Mouse (Mus musculus) intestine, postnatal 0 days (tissue): ENCODE results near the gene Tacc3. TPM values are rescaled to one million over a fixed set of nuclear protein-coding genes. Genes with fewer than 3 reads are reported as not detected.

Experiments
- ATAC-seq: fragments of 200-750 bp; cut with Nextera tagmentation; 2 replicates; pipeline ENCODE4 v1.8.0; 2017; ENCODE audit warnings: mild to moderate bottlenecking, moderate TSS enrichment, moderate library complexity
- H3K27ac ChIP-seq: fragments of 300-500 bp; sonication (generic); 2 replicates; pipeline ENCODE4 v1.5.1; 2014; ENCODE audit warnings: mild to moderate bottlenecking, low read depth, low read length, moderate library complexity
- H3K27me3 ChIP-seq: fragments of 300-500 bp; sonication (generic); replicated peaks from 2 replicates; pipeline ENCODE4 v1.6.1; 2014; ENCODE audit warnings: low read length, mixed read lengths; ENCODE audit not compliant: control insufficient read depth, insufficient read depth
- H3K36me3 ChIP-seq: fragments of 300-500 bp; sonication (generic); 2 replicates; pipeline ENCODE4 v1.6.1; 2014; ENCODE audit warnings: mild to moderate bottlenecking, moderate library complexity; ENCODE audit not compliant: control insufficient read depth, insufficient read depth
- H3K4me1 ChIP-seq: fragments of 300-500 bp; sonication (generic); replicated peaks from 2 replicates; pipeline ENCODE4 v1.6.1; 2014; ENCODE audit warnings: antibody characterized with exemption, low read length, mixed read lengths; ENCODE audit not compliant: control insufficient read depth, insufficient read depth
- H3K4me2 ChIP-seq: fragments of 300-500 bp; sonication (generic); replicated peaks from 2 replicates; pipeline ENCODE4 v1.6.1; 2014; ENCODE audit warnings: low read depth, mild to moderate bottlenecking, moderate library complexity
- H3K4me3 ChIP-seq: fragments of 300-500 bp; sonication (generic); 2 replicates; pipeline ENCODE4 v1.5.1; 2014; ENCODE audit warnings: low read depth, low read length
- H3K9ac ChIP-seq: fragments of 300-500 bp; sonication (generic); 2 replicates; pipeline ENCODE4 v1.6.1; 2014; ENCODE audit warnings: mild to moderate bottlenecking, low read depth, low read length
- H3K9me3 ChIP-seq: fragments of 300-500 bp; sonication (generic); 2 replicates; pipeline ENCODE4 v1.6.1; 2016; ENCODE audit warnings: mixed run types; ENCODE audit not compliant: control insufficient read depth
- CTCF ChIP-seq: sonication (generic); IDR thresholded peaks from 2 replicates; pipeline ENCODE4 v1.5.1; 2016; ENCODE audit warnings: low read depth, mild to moderate bottlenecking, control low read depth, antibody characterized with exemption, moderate library complexity
- WGBS: fragments of 180-500 bp; shearing (Covaris S2); extraction: QIAGEN DNeasy Blood & Tissue Kit; methylation state at CpG from one replicate; pipeline ENCODE4 v1.1.7; 2014; 5-methylcytosine and 5-hydroxymethylcytosine counted together
- polyA plus RNA-seq: library from polyadenylated mRNA; unstranded; fragments of >200 nt; fragmentation: Nextera tagmentation; extraction: Ambion mirVana; gene quantifications from 2 replicates; pipeline ENCODE4 v1.2.1, GENCODE M21; 2015

Tacc3 gene
- polyA plus RNA-seq, 1 experiment from 2014 or later = 39.3 TPM

DNA sequence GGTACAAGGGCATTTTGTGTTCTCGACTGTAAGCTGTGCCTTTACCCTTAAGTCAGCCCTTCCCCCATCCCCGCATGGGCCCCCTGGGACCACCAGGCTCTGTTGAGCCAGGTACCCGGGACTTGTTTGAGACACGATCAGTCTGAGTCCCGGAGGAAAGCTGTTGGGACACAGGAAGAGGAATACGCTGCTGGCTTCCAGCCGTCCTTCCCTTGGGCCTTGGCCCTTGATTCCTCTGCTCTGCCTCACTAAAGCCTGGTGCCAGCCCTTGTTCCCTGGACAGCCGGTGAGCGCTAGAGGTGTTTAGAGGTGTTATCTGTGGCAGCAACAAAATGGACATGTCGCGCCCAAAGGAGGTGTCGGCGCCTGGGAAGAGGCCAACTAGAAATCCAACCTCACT lies 42.1 kb downstream of the Tacc3 start:
- H3K4me3 ChIP-seq = no peak overlapping the region
- no peaks in the 10 kb centered on the region for H3K9me3 ChIP-seq
- no peak overlapping the region for H3K9ac ChIP-seq
- no peaks in the 10 kb centered on the region for H3K4me1 ChIP-seq
- no peak overlapping the region for H3K4me2 ChIP-seq
- no peak for ATAC-seq
- no peaks in the 10 kb centered on the region for H3K36me3 ChIP-seq
- no peaks in the 10 kb centered on the region; the same call in 1 of the 2 replicates for H3K27me3 ChIP-seq
- WGBS = 37% methylated on average over 13 of the region's 13 CpGs
- TF ChIP-seq CTCF = no peak
- H3K27ac ChIP-seq = no peak overlapping the region

DNA sequence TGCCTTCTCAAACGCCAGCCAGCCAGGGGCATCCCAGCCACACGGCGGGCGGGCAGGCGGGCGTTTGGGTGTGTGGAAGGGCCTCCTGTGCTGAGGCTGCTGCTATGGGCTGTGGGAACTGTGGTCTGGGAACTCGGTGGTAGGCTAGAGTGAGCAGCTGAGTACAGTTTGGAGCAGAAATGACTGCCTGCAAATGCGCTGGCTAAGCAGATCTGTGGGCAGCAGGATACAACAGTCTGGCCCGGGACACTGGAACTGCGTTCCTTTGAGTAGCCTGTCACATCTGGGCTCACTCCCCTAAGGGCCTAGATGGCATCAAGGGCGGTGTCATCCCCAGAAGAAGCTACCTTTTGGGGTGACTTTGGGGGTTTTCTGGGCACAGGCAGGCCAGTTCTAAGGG lies 43.9 kb downstream of the Tacc3 start:
- WGBS = 80% methylated on average over 11 of the region's 11 CpGs
- H3K27me3 ChIP-seq = no peaks in the 10 kb centered on the region
- no peaks in the 10 kb centered on the region for H3K36me3 ChIP-seq
- TF ChIP-seq CTCF = no peak
- no peak overlapping the region for H3K4me2 ChIP-seq
- no peaks in the 10 kb centered on the region; the same call in none of the 2 replicates for H3K4me1 ChIP-seq
- ATAC-seq = no peak
- H3K9ac ChIP-seq = no peak overlapping the region
- no peak overlapping the region for H3K4me3 ChIP-seq
- no peak overlapping the region for H3K27ac ChIP-seq
- no peaks in the 10 kb centered on the region for H3K9me3 ChIP-seq

DNA sequence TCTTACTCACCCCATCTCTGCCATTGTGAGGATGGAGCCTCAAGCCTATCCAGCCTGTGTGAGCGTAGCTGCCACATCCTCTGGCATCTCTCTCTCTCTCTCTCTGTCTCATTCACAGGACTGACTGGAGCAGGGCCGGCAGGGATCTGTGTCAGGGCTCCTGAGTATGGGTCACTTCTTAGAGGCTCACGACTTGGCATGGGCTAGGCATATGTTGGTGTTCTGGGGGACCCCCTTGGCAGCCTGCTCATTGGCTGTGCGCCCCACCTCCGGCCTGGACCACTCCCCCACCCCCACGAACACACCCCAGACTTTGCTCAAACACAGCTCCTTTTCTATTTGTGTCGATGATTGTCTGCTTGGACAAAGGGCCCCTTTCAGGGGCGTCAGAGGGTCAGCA lies 46.1 kb downstream of the Tacc3 start:
- Histone ChIP-seq H3K4me1 (no peaks in the 10 kb centered on the region; the same call in none of the 2 replicates), H3K4me2 (no peak overlapping the region)
- 65% methylated on average over 8 of the region's 8 CpGs for WGBS

DNA sequence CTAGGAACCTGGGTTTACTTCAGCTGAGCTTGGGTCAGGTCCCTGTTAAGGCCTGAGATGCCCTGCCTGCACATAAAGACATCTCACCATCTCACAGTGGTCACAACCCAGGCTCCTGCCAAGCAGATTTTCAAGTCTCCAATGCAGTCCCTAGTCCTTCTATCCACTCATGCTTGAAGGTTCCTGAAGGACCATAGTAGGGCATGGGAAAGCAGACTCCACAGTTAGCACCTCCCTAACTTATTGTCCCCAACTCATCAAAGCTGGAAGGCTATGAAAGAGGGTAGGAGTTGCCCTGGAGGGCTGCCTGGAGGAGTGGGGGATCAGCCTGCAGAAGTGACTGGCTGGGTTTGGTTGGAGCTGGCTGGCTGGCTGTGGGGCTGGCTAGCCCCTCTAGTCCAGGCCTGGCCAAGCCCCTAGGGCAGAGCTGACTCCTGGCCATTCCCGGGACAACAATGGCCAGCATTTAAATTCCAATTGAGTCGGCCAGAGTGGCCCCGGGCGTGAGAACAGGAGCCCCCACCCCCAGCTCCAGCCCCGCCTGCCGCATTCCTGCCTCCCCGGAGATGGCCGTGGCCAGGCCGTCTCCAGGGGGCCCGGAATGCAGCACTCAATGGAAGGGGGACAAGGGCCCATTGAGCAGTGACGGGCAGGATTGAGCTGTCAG lies 47.1 kb downstream of the Tacc3 start:
- H3K27ac ChIP-seq = no peak overlapping the region
- no peak overlapping the region for H3K4me2 ChIP-seq
- H3K9me3 ChIP-seq = no peaks in the 10 kb centered on the region
- ATAC-seq = no peak
- WGBS = 30% methylated on average over 11 of the region's 11 CpGs
- H3K9ac ChIP-seq = no peak overlapping the region
- TF ChIP-seq CTCF = no peak
- H3K27me3 ChIP-seq = no peaks in the 10 kb centered on the region
- H3K4me3 ChIP-seq = no peak overlapping the region
- H3K4me1 ChIP-seq = no peaks in the 10 kb centered on the region; the same call in none of the 2 replicates
- no peaks in the 10 kb centered on the region for H3K36me3 ChIP-seq

More for the DNA sequence above, 46.1 kb downstream of the Tacc3 start:
- no peak for ATAC-seq
- Histone ChIP-seq H3K36me3 (no peaks in the 10 kb centered on the region), H3K9ac (no peak overlapping the region), H3K4me3 (no peak overlapping the region), H3K27me3 (no peaks in the 10 kb centered on the region), H3K9me3 (no peaks in the 10 kb centered on the region), H3K27ac (no peak overlapping the region)
- TF ChIP-seq CTCF = no peak

DNA sequence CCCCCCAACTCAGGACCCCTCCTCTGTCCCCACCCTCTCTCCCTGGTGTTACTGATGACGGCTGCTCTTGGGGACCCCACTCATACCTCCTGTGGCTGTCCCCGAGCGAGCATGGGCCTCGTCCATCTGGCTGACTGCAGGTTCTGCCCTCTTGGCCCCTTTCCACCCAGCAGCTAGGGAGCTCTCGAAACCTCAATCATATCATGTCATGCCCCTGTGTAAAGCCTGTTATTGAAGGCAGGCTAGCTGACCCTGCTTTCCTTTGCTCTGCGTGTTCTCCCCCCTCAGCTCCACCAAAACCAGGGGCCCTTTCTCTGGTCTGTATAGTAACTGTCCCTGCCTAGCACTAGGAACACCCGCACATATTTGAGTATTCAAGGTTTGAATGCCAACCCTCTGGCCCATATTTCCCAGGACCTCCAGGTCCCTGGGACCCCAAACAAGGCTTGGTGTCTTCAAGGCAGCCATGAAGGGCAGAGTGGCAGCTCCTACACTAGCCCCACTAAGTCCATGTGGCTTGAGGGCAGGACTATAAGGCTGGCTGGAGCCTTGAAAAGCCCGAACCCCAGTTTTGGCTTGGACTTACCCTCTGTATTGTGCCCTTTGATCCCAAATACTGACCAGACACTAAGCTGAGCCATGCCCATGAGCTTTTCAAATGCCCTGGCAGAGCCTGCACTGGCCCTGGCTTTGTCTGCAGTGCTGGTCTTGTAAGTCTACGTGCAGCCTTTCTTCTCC lies 47.9 kb downstream of the Tacc3 start:
- Histone ChIP-seq H3K4me3 (no peak overlapping the region), H3K9me3 (no peaks in the 10 kb centered on the region), H3K27ac (no peak overlapping the region), H3K9ac (no peak overlapping the region), H3K4me1 (no peaks in the 10 kb centered on the region; the same call in none of the 2 replicates), H3K4me2 (no peak overlapping the region), H3K27me3 (no peaks in the 10 kb centered on the region), H3K36me3 (no peaks in the 10 kb centered on the region)
- no peak for TF ChIP-seq CTCF
- no peak for ATAC-seq
- WGBS = 59% methylated on average over 9 of the region's 9 CpGs

DNA sequence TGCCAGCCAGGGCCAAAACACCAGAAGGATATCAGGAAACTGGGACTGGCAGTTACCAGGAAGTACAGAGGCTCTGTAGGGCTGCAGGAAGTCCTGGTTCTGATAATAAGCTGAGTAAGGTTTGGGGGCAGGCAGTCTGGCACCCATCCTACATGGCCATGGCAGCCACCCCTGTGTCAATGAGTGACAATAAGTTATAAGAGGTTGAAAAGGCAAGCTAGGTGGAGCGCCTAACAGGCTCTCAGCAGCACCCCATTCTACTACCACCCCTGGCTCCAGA lies 48.4 kb downstream of the Tacc3 start:
- H3K36me3 ChIP-seq = no peaks in the 10 kb centered on the region
- no peak overlapping the region for H3K27ac ChIP-seq
- H3K9me3 ChIP-seq = no peaks in the 10 kb centered on the region
- H3K9ac ChIP-seq = no peak overlapping the region
- no peak for TF ChIP-seq CTCF
- 96% methylated on average over 1 of the region's 1 CpGs for WGBS
- no peak overlapping the region for H3K4me3 ChIP-seq
- H3K27me3 ChIP-seq = no peaks in the 10 kb centered on the region
- ATAC-seq = peak; percentile 25; the same call in 1 of the 2 replicates
- H3K4me2 ChIP-seq = no peak overlapping the region
- H3K4me1 ChIP-seq = no peaks in the 10 kb centered on the region; the same call in none of the 2 replicates
